Mouse (Mus musculus) natural killer cell, adult 2 months (primary cell): ENCODE results near the gene Eda2r.

Source experiments
- DNase-seq, 2 experiments: peaks; one replicate each; pipeline ENCODE4 v3.0.0; 2022; ENCODE audit warnings: low spot score in 2 of 2

The Eda2r gene

GRCm38 (mm10) chrX:97377065-97377421 is at the start of gene Eda2r:
Gene Eda2r (minus strand): TSS chrX:97377216.
- DNase-seq: no peak

DNA sequence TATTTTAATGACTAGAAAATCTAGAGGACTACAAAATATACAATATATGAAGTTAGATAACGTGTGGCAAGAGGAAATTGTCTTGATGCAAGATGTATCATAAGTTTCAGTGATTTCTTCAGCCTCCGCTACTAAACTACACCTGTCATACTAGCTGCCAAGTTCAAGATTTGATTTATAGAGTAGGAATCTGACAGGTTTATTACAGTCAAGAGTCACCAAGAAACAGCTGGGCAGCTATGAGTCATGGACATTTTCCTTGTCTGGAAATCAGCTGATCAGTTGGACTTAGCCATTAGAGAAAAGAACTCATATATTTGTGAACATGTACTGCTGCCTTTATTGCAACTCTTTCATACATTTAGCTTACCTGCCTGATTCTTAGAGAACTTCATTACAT is 20.9 kb upstream of the Eda2r start:
- no peak for DNase-seq

GRCm38 (mm10) chrX:97378076-97378475 is 1.1 kb upstream of the Eda2r start:
- no peak for DNase-seq

- DNase-seq: no peak
Observed at GRCm38 (mm10) chrX:97376321-97377064, 523 bp downstream of the Eda2r start.

DNA sequence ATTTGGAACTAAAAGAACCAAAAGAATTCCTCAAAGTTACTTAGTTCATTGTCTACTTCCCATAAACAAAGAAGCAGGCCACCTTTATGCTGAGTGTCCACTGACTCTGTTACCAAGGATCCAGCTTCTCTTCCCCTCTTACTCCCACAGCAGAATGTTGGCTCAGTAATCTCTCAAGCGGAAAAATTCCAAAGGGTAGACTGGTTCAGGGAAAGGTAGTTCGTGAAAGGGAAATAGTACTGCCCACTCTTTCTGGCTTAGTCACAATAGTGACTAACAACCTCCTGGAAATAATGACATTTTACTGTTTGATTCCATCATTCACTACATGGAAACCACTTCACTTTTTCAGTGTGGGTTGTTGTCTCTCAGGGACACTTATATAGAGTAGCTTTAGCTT is 4.2 kb downstream of the Eda2r start:
- no peak for DNase-seq

DNA sequence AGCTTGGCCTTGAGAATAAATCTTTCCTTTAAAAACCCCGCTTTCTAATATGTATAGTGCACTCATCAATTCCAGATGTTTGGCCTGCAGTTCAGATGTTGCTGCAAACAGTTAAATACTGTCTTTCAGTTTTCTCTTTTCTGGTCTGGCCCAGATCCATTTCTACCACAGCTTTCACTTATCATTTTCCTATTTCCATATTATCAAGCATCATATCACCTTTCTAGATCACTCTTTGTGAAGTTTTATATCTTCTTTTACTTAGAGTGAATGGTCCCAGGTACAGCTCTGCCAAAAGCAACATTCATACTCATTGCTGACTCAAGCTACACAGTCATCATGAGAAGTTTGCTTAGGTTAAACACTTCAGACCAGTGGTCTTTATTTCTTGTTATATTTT is 7.8 kb downstream of the Eda2r start:
- DNase-seq: no peak

GRCm38 (mm10) chrX:97368741-97369140 is 8.3 kb downstream of the Eda2r start:
- no peak for DNase-seq

DNA sequence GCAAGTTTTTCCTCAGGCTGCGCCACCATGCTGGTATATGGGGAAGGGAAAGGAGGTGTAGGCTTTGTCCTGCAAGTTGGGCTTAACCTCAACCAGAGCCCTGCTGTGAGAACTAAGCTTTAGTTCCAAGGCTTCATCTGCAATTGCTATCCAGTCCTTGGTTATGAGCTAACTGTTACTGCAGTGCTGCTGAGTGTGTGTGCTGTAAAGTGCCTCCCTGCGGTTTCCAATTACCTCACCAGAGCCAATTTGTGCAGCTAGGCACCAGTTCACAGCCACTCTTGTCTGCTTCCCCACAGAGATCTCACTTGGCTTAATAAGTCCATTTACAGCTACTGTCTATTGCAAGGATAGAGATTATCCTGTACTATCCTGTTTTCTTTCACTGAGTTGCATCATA is 16.1 kb downstream of the Eda2r start:
- DNase-seq: no peak

DNA sequence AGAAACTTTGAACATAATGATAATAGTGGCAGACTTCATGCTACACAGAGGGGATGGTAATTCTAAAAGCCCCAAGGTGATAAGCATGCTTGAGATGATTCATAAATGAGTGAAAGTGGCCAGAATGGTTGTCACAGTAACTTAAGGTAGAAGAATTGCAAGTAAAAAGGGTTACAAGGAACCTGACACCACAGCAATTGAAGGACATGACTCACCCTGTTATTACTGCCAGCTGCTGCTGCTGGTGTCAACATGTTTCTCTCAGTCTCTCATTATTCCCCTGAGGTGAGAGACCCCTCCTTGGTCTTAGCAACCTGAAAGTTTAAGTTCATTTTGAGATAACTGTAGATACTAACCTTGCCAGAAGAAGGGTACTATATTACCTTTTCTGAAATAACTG is 49.1 kb downstream of the Eda2r start:
- no peak for DNase-seq
